Mouse (Mus musculus) CH12.LX (cell line): ENCODE measurements around the gene Ank3. TPM values are rescaled to one million over a fixed set of nuclear protein-coding genes. Genes with fewer than 3 reads are reported as not detected.
A peak's percentile ranks its signal among the peaks of the same experiment; 100 is the strongest.

Source experiments
- DNase-seq: peaks from one replicate; pipeline ENCODE4 v3.0.0-alpha.2; 2013; ENCODE audit errors: extremely low read depth
- H3K27ac ChIP-seq: 2 replicates; pipeline ENCODE4 v1.5.1; 2012; ENCODE audit warnings: low read depth, mild to moderate bottlenecking, control low read depth, moderate library complexity; ENCODE audit not compliant: insufficient read depth
- H3K27me3 ChIP-seq: replicated peaks from 2 replicates; pipeline ENCODE3; 2012; ENCODE audit warnings: inconsistent platforms
- H3K36me3 ChIP-seq, 2 experiments: replicated peaks in 1 of 2; 2 replicates each; pipeline versions ENCODE3 to v1.6.1; 2012; ENCODE audit warnings: inconsistent platforms in 1 of 2, low read length in 1 of 2, mild to moderate bottlenecking in 1 of 2, mixed read lengths in 1 of 2, moderate library complexity in 1 of 2; ENCODE audit not compliant: control insufficient read depth in 1 of 2, insufficient read depth in 1 of 2
- H3K4me1 ChIP-seq, 2 experiments: 2 replicates each; pipeline ENCODE4 v1.6.1; 2012; ENCODE audit warnings: inconsistent platforms in 1 of 2, moderate library complexity in 1 of 2; ENCODE audit not compliant: insufficient read depth in 2 of 2, control insufficient read depth in 1 of 2
- H3K4me2 ChIP-seq: 2 replicates; pipeline ENCODE4 v1.6.1; 2012; ENCODE audit warnings: low read depth, mild to moderate bottlenecking, control low read depth; ENCODE audit not compliant: poor library complexity, insufficient read depth, severe bottlenecking
- H3K4me3 ChIP-seq, 3 experiments: fragments of 150-350 bp in 1 of 3; sonication (generic) in 1 of 3; replicated peaks in 1 of 3; 2 replicates each; pipeline versions ENCODE3 to v1.5.1; 2011 to 2012; ENCODE audit warnings: low read depth in 2 of 3, low read length in 2 of 3, mild to moderate bottlenecking in 2 of 3, moderate library complexity in 2 of 3, control low read depth in 1 of 3, improper control_type of control experiment in 1 of 3, inconsistent platforms in 1 of 3, mixed read lengths in 1 of 3; ENCODE audit not compliant: poor library complexity in 1 of 3
- H3K79me2 ChIP-seq: replicated peaks from 2 replicates; pipeline ENCODE4 v1.6.1; 2012; ENCODE audit warnings: mild to moderate bottlenecking, moderate library complexity; ENCODE audit not compliant: control insufficient read depth, poor library complexity, insufficient read depth, severe bottlenecking; ENCODE audit errors: extremely low read depth
- H3K9ac ChIP-seq: 2 replicates; pipeline ENCODE4 v1.6.1; 2012; ENCODE audit warnings: low read depth, mild to moderate bottlenecking, control low read depth, moderate library complexity; ENCODE audit not compliant: insufficient read depth
- H3K9me3 ChIP-seq: replicated peaks from 2 replicates; pipeline ENCODE3; 2012; ENCODE audit warnings: low read length, inconsistent platforms, mixed read lengths
- CHD1 ChIP-seq: IDR thresholded peaks from 2 replicates; pipeline ENCODE4 v1.6.1; 2012; ENCODE audit warnings: low read depth, low read length, improper control_type of control experiment, inconsistent platforms
- CHD2 ChIP-seq: IDR thresholded peaks from 2 replicates; pipeline ENCODE4 v1.6.1; 2011; ENCODE audit warnings: low read length, improper control_type of control experiment
- CTCF ChIP-seq, 2 experiments: IDR thresholded peaks in 1 of 2; conservative IDR thresholded peaks in 1 of 2; 2 replicates each; pipeline ENCODE4 v1.5.1; 2011 to 2012; ENCODE audit warnings: low read depth in 2 of 2, low read length in 2 of 2, improper control_type of control experiment in 1 of 2, inconsistent platforms in 1 of 2, mild to moderate bottlenecking in 1 of 2, moderate library complexity in 1 of 2
- ELF1 ChIP-seq: IDR thresholded peaks from 2 replicates; pipeline ENCODE4 v1.6.1; 2014; ENCODE audit warnings: low read depth, mild to moderate bottlenecking, inconsistent platforms, low read length, improper control_type of control experiment
- ETS1 ChIP-seq: conservative IDR thresholded peaks from 2 replicates; pipeline ENCODE4 v1.6.1; 2012; ENCODE audit warnings: low read depth, mild to moderate bottlenecking, inconsistent platforms, low read length, improper control_type of control experiment, moderate library complexity
- GABPA ChIP-seq: IDR thresholded peaks from 2 replicates; pipeline ENCODE4 v1.6.1; 2012; ENCODE audit warnings: low read depth, low read length, improper control_type of control experiment, inconsistent platforms; ENCODE audit not compliant: insufficient replicate concordance
- HCFC1 ChIP-seq: IDR thresholded peaks from 2 replicates; pipeline ENCODE4 v1.6.1; 2012; ENCODE audit warnings: low read depth, mild to moderate bottlenecking, inconsistent platforms, low read length, improper control_type of control experiment
- IRF4 ChIP-seq: IDR thresholded peaks from 2 replicates; pipeline ENCODE4 v1.6.1; 2014; ENCODE audit warnings: low read depth, mild to moderate bottlenecking, inconsistent platforms, low read length, improper control_type of control experiment
- JUN ChIP-seq: IDR thresholded peaks from 2 replicates; pipeline ENCODE4 v1.6.1; 2011; ENCODE audit warnings: low read depth, mild to moderate bottlenecking, low read length, improper control_type of control experiment, moderate library complexity; ENCODE audit not compliant: insufficient read depth
- JUND ChIP-seq: conservative IDR thresholded peaks from 2 replicates; pipeline ENCODE4 v1.6.1; 2011; ENCODE audit warnings: low read depth, low read length, improper control_type of control experiment
- KAT2A ChIP-seq: IDR thresholded peaks from 2 replicates; pipeline ENCODE4 v1.6.1; 2012; ENCODE audit warnings: low read length, improper control_type of control experiment, inconsistent platforms; ENCODE audit not compliant: insufficient replicate concordance
- MAX ChIP-seq: IDR thresholded peaks from 2 replicates; pipeline ENCODE4 v1.6.1; 2011; ENCODE audit warnings: low read length, improper control_type of control experiment
- MXI1 ChIP-seq: IDR thresholded peaks from 2 replicates; pipeline ENCODE4 v1.6.1; 2011; ENCODE audit warnings: mild to moderate bottlenecking, low read depth, low read length, improper control_type of control experiment
- NELFE ChIP-seq: IDR thresholded peaks from 2 replicates; pipeline ENCODE4 v1.6.1; 2011; ENCODE audit warnings: low read depth, low read length, improper control_type of control experiment
- NRF1 ChIP-seq: IDR thresholded peaks from 2 replicates; pipeline ENCODE4 v1.6.1; 2014; ENCODE audit warnings: low read depth, mild to moderate bottlenecking, inconsistent platforms, low read length, improper control_type of control experiment, moderate library complexity
- PAX5 ChIP-seq: IDR thresholded peaks from 2 replicates; pipeline ENCODE4 v1.6.1; 2012; ENCODE audit warnings: low read length, inconsistent platforms, mixed read lengths
- POLR2A ChIP-seq: IDR thresholded peaks from 2 replicates; pipeline ENCODE4 v1.6.1; 2011; ENCODE audit warnings: low read depth, mild to moderate bottlenecking, improper control_type of control experiment, low read length
- POLR2AphosphoS2 ChIP-seq: IDR thresholded peaks from 2 replicates; pipeline ENCODE4 v1.6.1; 2011; ENCODE audit warnings: low read depth, low read length, improper control_type of control experiment
- RAD21 ChIP-seq: IDR thresholded peaks from 2 replicates; pipeline ENCODE4 v1.6.1; 2011; ENCODE audit warnings: low read depth, mild to moderate bottlenecking, low read length, improper control_type of control experiment, moderate library complexity
- SMC3 ChIP-seq: IDR thresholded peaks from 2 replicates; pipeline ENCODE4 v1.6.1; 2011; ENCODE audit warnings: low read depth, low read length, improper control_type of control experiment
- TBP ChIP-seq: conservative IDR thresholded peaks from 2 replicates; pipeline ENCODE4 v1.6.1; 2011; ENCODE audit warnings: low read depth, low read length, improper control_type of control experiment
- UBTF ChIP-seq: IDR thresholded peaks from 2 replicates; pipeline ENCODE4 v1.6.1; 2012; ENCODE audit warnings: low read depth, mild to moderate bottlenecking, inconsistent platforms, low read length, improper control_type of control experiment, moderate library complexity
- ZKSCAN1 ChIP-seq: IDR thresholded peaks from 2 replicates; pipeline ENCODE4 v1.6.1; 2012; ENCODE audit warnings: low read depth, inconsistent platforms, low read length, improper control_type of control experiment, borderline replicate concordance
- ZMIZ1 ChIP-seq: IDR thresholded peaks from 2 replicates; pipeline ENCODE4 v1.6.1; 2012; ENCODE audit warnings: low read depth, mild to moderate bottlenecking, inconsistent platforms, low read length, improper control_type of control experiment
- ZNF384 ChIP-seq: IDR thresholded peaks from 2 replicates; pipeline ENCODE4 v1.6.1; 2012; ENCODE audit warnings: low read depth, low read length, improper control_type of control experiment, inconsistent platforms
- dilution Hi-C: fragments of 300-500 bp; cut with MboI; formaldehyde crosslinking; loops from 2 replicates; pipeline ENCODE4 v1.14.3; 2020; ENCODE audit warnings: low sequenced_read_pairs; ENCODE audit not compliant: extremely low pct_unique_long_range_greater_than_20kb, extremely low pct_ligation_motif_present
- in situ Hi-C: fragments of 300-500 bp; cut with MboI; formaldehyde crosslinking; loops from 3 replicates; pipeline ENCODE4 v1.14.3; 2019; ENCODE audit warnings: low sequenced_read_pairs, low pct_ligation_motif_present, low pct_unique_long_range_greater_than_20kb, mixed read lengths
- polyA plus RNA-seq: library from polyadenylated mRNA; unstranded; fragments of >175 nt; gene quantifications from 2 replicates; pipeline ENCODE4 v1.2.1, GENCODE M21; 2012; ENCODE audit warnings: low read depth; ENCODE audit not compliant: insufficient read length
- total RNA-seq, 2 experiments: library from RNA; depleted of rRNA; stranded (reverse); fragments of 300-350 nt in 1 of 2; fragments of >200 nt in 1 of 2; gene quantifications; 2 replicates each; pipeline ENCODE4 v1.2.3; 2012 to 2014

The Ank3 gene
- total and polyA plus RNA-seq, 3 experiments, result 4.7 to 8.3 (median 6.2) TPM

DNA sequence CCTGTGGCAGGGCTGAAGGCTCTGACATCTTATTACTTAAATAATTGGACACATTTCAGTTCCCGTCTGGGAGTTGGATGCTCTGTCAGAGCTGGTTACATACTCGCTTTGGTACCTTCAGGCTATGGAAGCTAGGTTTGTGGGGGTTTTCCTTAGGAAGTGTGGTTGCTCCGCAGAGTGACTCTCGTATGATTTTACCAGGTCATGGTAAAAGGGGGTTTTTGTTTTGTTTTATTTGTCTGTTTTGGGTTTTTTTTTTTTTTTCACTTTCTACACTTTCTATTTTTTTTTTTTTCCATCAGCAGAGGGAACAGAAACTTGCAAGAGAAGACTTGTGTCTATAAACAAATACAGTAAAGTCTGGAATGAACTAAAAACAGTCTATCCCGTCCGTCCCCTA, 131.8 kb downstream of the Ank3 start (continued):
- TF ChIP-seq GABPA (no peak), ZMIZ1 (no peak), JUND (no peak; the same call in 1 of the 2 replicates), JUN (no peak; the same call in 1 of the 2 replicates), POLR2A (no peak), PAX5 (no peak), UBTF (no peak), POLR2AphosphoS2 (no peak), ZKSCAN1 (no peak; the same call in 1 of the 2 replicates), NELFE (0 out of 2 replicates have a peak, but pooled peaks have one; percentile 10)
- TF ChIP-seq, all 38 proteins: peak for 13

GRCm38 (mm10) chr10:69531569-69531968, 133.0 kb downstream of the Ank3 start:
- peaks cover 8 to 44% of the 10 kb centered on the region in 2 experiments for H3K4me1 ChIP-seq
- no peak overlapping the region for H3K9ac ChIP-seq
- H3K27ac ChIP-seq, result no peak overlapping the region
- no peak overlapping the region for H3K4me2 ChIP-seq
- H3K9me3 ChIP-seq, result no peaks in the 10 kb centered on the region
- no peak for DNase-seq
- dilution Hi-C loops, result no loop called here
- no peaks in the 10 kb centered on the region for H3K79me2 ChIP-seq
- H3K4me3 ChIP-seq, result no peak overlapping the region
- H3K27me3 ChIP-seq, result no peaks in the 10 kb centered on the region
- in situ Hi-C loops, result loop anchor here (5.0 to 10.0 kb wide), 2 partner anchors 36 to 113 kb away; no protein-coding TSS in a partner anchor
- TF ChIP-seq ZMIZ1 (no peak), POLR2AphosphoS2 (no peak), CTCF (conservative IDR thresholded peaks at IDR 0.05 in 1 of 2, IDR thresholded peaks at IDR 0.05 in 1 of 2; ENCODE audit: low read depth in 2 of 2, low read length in 2 of 2) (peak; percentile 40 to 46; a peak in 3 of 4 replicates)
- TF ChIP-seq, all 38 proteins: peak for 1
- no peaks in the 10 kb centered on the region for H3K36me3 ChIP-seq

- H3K27ac ChIP-seq, result no peak overlapping the region
- H3K4me1 ChIP-seq, result peaks cover 8 to 51% of the 10 kb centered on the region in 2 experiments
- TF ChIP-seq KAT2A, result no peak
- no peak for TF ChIP-seq ZNF384
- no peak for TF ChIP-seq CTCF (conservative IDR thresholded peaks at IDR 0.05 in 1 of 2, IDR thresholded peaks at IDR 0.05 in 1 of 2; ENCODE audit: low read depth in 2 of 2, low read length in 2 of 2)
- TF ChIP-seq IRF4, result no peak
- no peak for TF ChIP-seq GABPA
- TF ChIP-seq PAX5, result no peak
- no peak for TF ChIP-seq NRF1
- TF ChIP-seq CHD2, result no peak
- no peak for TF ChIP-seq SMC3
- TF ChIP-seq RAD21, result no peak
- TF ChIP-seq POLR2AphosphoS2, result no peak
- TF ChIP-seq MAX, result no peak
- TF ChIP-seq TBP, result no peak
- TF ChIP-seq MXI1, result no peak
- TF ChIP-seq CHD1, result no peak
- no peak for TF ChIP-seq HCFC1
- no peak for TF ChIP-seq ZMIZ1
- TF ChIP-seq ELF1, result no peak
- no peak for TF ChIP-seq NELFE
- no peak for TF ChIP-seq ETS1
- TF ChIP-seq, all 38 proteins: peak for 0
- no peak overlapping the region for H3K4me3 ChIP-seq
- no peak for DNase-seq
- in situ Hi-C loops, result loop anchor here (5.0 to 10.0 kb wide), 2 partner anchors 35 to 113 kb away; no protein-coding TSS in a partner anchor
- dilution Hi-C loops, result no loop called here
- H3K9ac ChIP-seq, result no peak overlapping the region
- H3K79me2 ChIP-seq, result no peaks in the 10 kb centered on the region
- no peaks in the 10 kb centered on the region for H3K27me3 ChIP-seq
- H3K4me2 ChIP-seq, result no peak overlapping the region
- H3K36me3 ChIP-seq, result no peaks in the 10 kb centered on the region
- no peaks in the 10 kb centered on the region for H3K9me3 ChIP-seq
Observed at GRCm38 (mm10) chr10:69532169-69532730, 133.7 kb downstream of the Ank3 start.
